ENCODE assay signal across 12 mouse cellular contexts in genomic region chr12:73846672-73847071, GRCm38 (mm10). TPM values are rescaled to one million over a fixed set of nuclear protein-coding genes. Genes with fewer than 3 reads are reported as not detected.
DNase-seq lines count a peak whose midpoint lies in the region; ATAC-seq and TF ChIP-seq lines count a peak whose summit lies in the region.
"Had no signal": no experiment of that assay in that cellular context is flagged by ENCODE, and none has a peak within 500 bp of the region (broad histone marks: within the 10 kb centered on the region; RNA-seq: fewer than 3 reads in every experiment).

No protein-coding gene starts in this region.

- H3K9me3 ChIP-seq in heart, embryonic 13.5 days, result no peaks in the 10 kb centered on the region
- H3K9me3 ChIP-seq: midbrain, embryonic 12.5 days had no signal

- no peaks in the 10 kb centered on the region for H3K79me2 ChIP-seq in myocyte (ENCODE audit: control insufficient read depth, insufficient read depth)

- no peak for DNase-seq in layer of hippocampus, adult 2 months (ENCODE audit: low spot score in 2 of 2)
- no peak for DNase-seq in layer of hippocampus, postnatal 14 days (ENCODE audit: low spot score in 2 of 2)
- DNase-seq in adrenal gland, adult 8-10 months, result peak; percentile 45
- no peak for DNase-seq in right cerebral cortex, adult 18-20 months
- DNase-seq in right cerebral cortex, postnatal 10 days (ENCODE audit: low spot score in 2 of 2), result no peak
- no peak for DNase-seq in retina, embryonic 14.5 days (ENCODE audit: low spot score)
- DNase-seq: cerebellum, adult 11-12 months; gastrocnemius, postnatal 14 days; layer of hippocampus, postnatal 36 days had no signal

- H3K27me3 ChIP-seq in heart, embryonic 13.5 days (replicated peaks), result no peaks in the 10 kb centered on the region
- no peaks in the 10 kb centered on the region for H3K27me3 ChIP-seq in myocyte (ENCODE audit: control insufficient read depth, insufficient read depth, insufficient read length)
- H3K27me3 ChIP-seq: midbrain, embryonic 12.5 days had no signal

- H3K27ac ChIP-seq in layer of hippocampus, adult 2 months, result no peak overlapping the region
- peak overlapping the region; percentile 25; the same call in 1 of the 2 replicates for H3K27ac ChIP-seq in heart, embryonic 13.5 days (replicated peaks)
- H3K27ac ChIP-seq: midbrain, embryonic 12.5 days had no signal

- TF ChIP-seq CTCF in layer of hippocampus, adult 2 months (conservative IDR thresholded peaks at IDR 0.05), result no peak

- ATAC-seq in heart, embryonic 13.5 days (ENCODE audit: extremely low read depth, insufficient number of reproducible peaks, low FRiP score, low TSS enrichment), result no peak

- H3ac ChIP-seq in myocyte (ENCODE audit: control insufficient read depth, insufficient read length), result no peak overlapping the region

- no peaks in the 10 kb centered on the region for H3K36me3 ChIP-seq in heart, embryonic 13.5 days
- H3K36me3 ChIP-seq in myocyte (ENCODE audit: control insufficient read depth, insufficient read depth), result no peaks in the 10 kb centered on the region
- H3K36me3 ChIP-seq: midbrain, embryonic 12.5 days had no signal

- peak overlapping the region; percentile 20; the same call in 1 of the 2 replicates for H3K9ac ChIP-seq in heart, embryonic 13.5 days
- H3K9ac ChIP-seq: midbrain, embryonic 12.5 days had no signal

- peak overlapping the region; percentile 57 for H3K4me2 ChIP-seq in heart, embryonic 13.5 days
- H3K4me2 ChIP-seq in myocyte (ENCODE audit: low read depth), result peak overlapping the region; percentile 75
- H3K4me2 ChIP-seq: midbrain, embryonic 12.5 days had no signal

- no peak for TF ChIP-seq POLR2A in myocyte (IDR thresholded peaks at IDR 0.05; ENCODE audit: insufficient read length, low read depth)

- WGBS in heart, embryonic 13.5 days, result 39% methylated on average over 10 of the region's 10 CpGs

- H3K4me1 ChIP-seq in heart, embryonic 13.5 days, result peaks cover 27% of the 10 kb centered on the region
- H3K4me1 ChIP-seq: midbrain, embryonic 12.5 days had no signal

- peak overlapping the region; percentile 40 for H3K4me3 ChIP-seq in layer of hippocampus, adult 2 months
- H3K4me3 ChIP-seq in heart, embryonic 13.5 days, result peak overlapping the region; percentile 41
- no peak overlapping the region for H3K4me3 ChIP-seq in myocyte
- H3K4me3 ChIP-seq: midbrain, embryonic 12.5 days had no signal

TF ChIP-seq in myocyte, 11 proteins besides CTCF, POLR2A, EP300 and RAD21:
- TF ChIP-seq USF1 (IDR thresholded peaks at IDR 0.05; ENCODE audit: low read depth) (no peak), MYOD1 (IDR thresholded peaks at IDR 0.05; ENCODE audit: control insufficient read depth in 1 of 3, insufficient read length in 2 of 3, low read depth in 2 of 3) (peak in 2 of 3 experiments; percentile 15 to 58)
TF ChIP-seq in myocyte: peak in this region for 1.

RNA-seq across cellular contexts. Expression of gene Hif1a, which starts 54.5 kb away (rescaled TPM):
- total RNA-seq in layer of hippocampus, adult 2 months (2021), result 10 to 100 TPM; 56.1 to 57.8 TPM
- 10 to 100 TPM; 59.0 to 65.7 TPM for total RNA-seq in layer of hippocampus, postnatal 14 days (2021)
- 10 to 100 TPM; 61.1 to 71.2 (median 65.2) TPM for total RNA-seq in adrenal gland, adult 8-10 months (2022)
- polyA plus RNA-seq in heart, embryonic 13.5 days (2015; fragmentation: Nextera tagmentation; extraction: Ambion mirVana), result 124 and 131 TPM in 2 replicates
- polyA plus RNA-seq in myocyte (2012; fragmentation: generic; extraction: Trizol), result 39.9 TPM
